Mouse (Mus musculus): Measurements from ENCODE around the gene Ppard. TPM values are rescaled to one million over a fixed set of nuclear protein-coding genes. Genes with fewer than 3 reads are reported as not detected.

Gene Ppard
- total RNA-seq, 2 experiments from 2014 or later = 34.3 to 37.6 TPM

- no peak for DNase-seq (ENCODE audit: low spot score in 2 of 2)
These were observed 22.3 kb downstream of the Ppard start for GRCm38 (mm10) chr17:28254804-28255203.

DNA sequence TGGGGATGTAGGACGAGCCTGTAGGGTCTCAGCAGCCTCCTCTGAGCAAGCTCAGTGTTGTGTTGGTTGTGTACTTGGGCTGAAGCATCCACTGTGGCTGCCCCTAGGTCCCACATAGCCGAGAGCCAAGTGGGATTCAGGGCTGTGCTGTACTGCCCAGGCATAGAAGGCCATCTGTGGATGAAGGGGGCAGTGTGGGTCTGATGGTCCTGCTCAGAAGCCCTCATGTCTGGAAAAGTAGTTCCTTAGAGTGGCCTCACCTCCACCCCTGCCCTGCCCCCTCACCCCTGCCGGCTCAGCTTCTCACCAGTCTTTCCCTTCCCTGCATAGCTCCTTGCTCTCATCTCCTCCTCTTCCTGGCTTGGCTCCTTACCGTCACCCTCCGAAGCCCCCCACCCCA is 23.2 kb downstream of the Ppard start:
- no peak for DNase-seq (ENCODE audit: low spot score in 2 of 2)

DNA sequence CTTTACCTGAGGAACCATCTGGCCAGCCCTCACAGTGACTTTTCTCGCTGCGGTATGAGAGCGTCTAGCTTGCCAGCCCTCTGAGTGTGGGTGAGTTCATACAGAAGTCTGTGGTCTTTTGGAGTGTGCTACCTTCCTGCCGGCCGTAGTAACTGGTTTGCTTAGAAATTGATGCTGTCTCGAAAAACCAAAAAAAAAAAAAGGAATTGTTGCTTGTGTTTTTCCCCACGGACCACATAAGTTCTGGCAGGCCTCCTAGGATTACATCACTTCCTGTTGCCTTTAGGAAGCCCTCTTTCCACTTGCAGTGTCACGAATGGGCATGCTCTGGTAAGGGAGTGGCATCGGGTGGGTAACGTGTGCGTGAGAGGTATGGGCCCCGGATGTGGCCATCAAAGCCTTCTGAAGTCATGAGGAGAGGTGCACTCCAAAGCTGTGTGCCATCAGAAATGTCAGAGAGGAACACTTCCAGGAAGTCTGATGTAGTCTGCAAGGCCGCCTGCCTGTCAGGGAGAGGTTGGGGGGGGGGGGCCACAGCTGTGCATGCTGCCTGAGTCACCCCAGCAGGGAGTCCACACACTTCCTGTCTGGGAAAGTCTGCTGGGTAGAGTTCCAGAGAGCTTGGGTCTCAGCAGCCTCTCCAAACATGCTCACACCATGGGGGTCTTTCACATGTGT is 24.3 kb downstream of the Ppard start:
- DNase-seq (ENCODE audit: low spot score in 2 of 2) = peak in 1 of 2 experiments; percentile 59

GRCm38 (mm10) chr17:28258325-28258724 is 25.8 kb downstream of the Ppard start:
- no peak for DNase-seq (ENCODE audit: low spot score in 2 of 2)

GRCm38 (mm10) chr17:28259890-28260542 is 27.5 kb downstream of the Ppard start:
- DNase-seq (ENCODE audit: low spot score in 2 of 2) = no peak

GRCm38 (mm10) chr17:28260543-28260909 is 28.0 kb downstream of the Ppard start:
- DNase-seq (ENCODE audit: low spot score in 2 of 2) = no peak

GRCm38 (mm10) chr17:28261795-28262194 is 29.3 kb downstream of the Ppard start:
- DNase-seq (ENCODE audit: low spot score in 2 of 2) = no peak

- DNase-seq (ENCODE audit: low spot score in 2 of 2) = no peak
These were observed 30.8 kb downstream of the Ppard start for GRCm38 (mm10) chr17:28263181-28263894.

DNA sequence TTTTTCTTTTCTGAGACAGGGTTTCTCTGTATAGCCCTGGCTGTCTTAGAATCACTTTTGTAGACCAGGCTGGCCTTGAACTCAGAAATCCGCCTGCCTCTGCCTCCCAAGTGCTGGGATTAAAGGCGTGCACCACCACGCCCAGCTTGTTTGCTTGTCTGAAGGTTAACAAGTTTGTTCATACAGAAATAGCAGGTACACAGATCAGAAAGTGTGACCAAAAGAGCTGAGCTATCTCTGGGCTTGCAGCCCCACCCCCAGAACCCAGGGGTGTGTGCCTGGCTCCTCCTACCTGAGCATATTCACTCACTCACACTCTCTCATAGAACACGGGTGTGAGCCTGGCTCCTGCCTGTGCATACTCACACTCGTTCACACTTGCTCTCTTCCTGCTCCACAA is 34.8 kb downstream of the Ppard start:
- no peak for DNase-seq (ENCODE audit: low spot score in 2 of 2)

GRCm38 (mm10) chr17:28270165-28270564 is 37.7 kb downstream of the Ppard start:
- DNase-seq (ENCODE audit: low spot score in 2 of 2) = no peak

GRCm38 (mm10) chr17:28271537-28272266 is 39.2 kb downstream of the Ppard start:
- no peak for DNase-seq (ENCODE audit: low spot score in 2 of 2)

DNA sequence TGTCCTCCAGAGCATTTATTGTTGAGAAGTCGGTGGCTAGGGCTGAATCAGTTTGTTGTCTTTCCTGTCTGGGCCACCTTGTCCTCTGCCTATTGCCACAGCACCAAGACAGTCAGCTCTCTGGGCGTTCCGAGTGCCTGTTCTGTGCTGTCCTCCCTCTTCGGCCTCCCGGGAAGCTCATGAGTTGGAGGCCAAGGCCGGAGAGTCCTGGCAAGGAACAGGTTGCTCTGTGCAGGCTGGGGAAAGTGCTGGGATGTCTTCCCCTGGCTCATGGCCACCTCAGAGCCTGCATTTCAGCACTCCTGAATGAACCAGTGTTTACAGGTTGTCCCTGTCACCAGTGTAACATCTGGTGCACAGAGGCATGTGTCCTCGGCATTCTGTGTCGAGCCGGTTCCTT is 39.8 kb downstream of the Ppard start:
- DNase-seq (ENCODE audit: low spot score in 2 of 2) = no peak

DNA sequence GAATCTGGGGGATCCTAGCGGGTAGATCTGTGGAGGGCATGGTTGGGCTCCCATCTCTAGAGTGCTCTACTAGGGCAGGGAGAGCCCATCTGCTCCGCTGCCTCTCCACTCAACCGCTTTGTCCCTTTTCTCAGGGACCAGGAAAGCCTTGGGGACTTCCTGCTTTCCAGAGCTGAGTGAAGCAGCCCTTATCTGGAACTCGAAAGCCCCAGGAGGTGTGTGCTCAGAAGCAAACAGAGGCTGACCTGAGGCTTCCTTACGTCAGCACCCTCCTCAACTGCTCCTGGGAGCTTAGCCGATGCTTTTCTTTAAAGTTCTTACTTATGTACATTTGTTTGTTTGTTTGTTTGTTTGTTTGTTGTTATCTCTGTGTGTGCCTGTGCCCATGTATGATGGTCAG is 40.3 kb downstream of the Ppard start:
- no peak for DNase-seq (ENCODE audit: low spot score in 2 of 2)

- DNase-seq (ENCODE audit: low spot score in 2 of 2) = no peak
These were observed 42.2 kb downstream of the Ppard start for GRCm38 (mm10) chr17:28274739-28275138.

- DNase-seq (ENCODE audit: low spot score in 2 of 2) = no peak
These were observed 44.7 kb downstream of the Ppard start for GRCm38 (mm10) chr17:28277226-28277625.

GRCm38 (mm10) chr17:28277721-28278120 is 45.2 kb downstream of the Ppard start:
- no peak for DNase-seq (ENCODE audit: low spot score in 2 of 2)

DNA sequence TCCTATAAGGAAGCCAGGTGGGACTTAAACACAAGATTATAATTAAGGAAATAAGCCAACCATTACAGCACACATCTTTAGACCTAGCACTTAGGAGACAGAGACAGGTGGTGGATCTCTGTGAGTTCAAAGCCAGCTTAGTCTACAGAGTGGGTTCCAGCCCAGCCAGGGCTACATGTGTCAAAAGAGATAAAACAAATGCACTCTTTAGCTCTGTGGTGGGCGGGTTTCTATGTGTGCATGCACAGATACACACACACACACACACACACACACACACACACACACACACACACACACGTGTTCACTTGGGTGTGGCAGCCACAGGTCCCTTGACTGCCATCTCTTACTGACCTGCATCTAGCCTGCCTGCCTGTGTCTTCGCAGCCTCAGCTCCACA is 45.7 kb downstream of the Ppard start:
- DNase-seq (ENCODE audit: low spot score in 2 of 2) = no peak

GRCm38 (mm10) chr17:28279236-28279635 is 46.7 kb downstream of the Ppard start:
- no peak for DNase-seq (ENCODE audit: low spot score in 2 of 2)

DNA sequence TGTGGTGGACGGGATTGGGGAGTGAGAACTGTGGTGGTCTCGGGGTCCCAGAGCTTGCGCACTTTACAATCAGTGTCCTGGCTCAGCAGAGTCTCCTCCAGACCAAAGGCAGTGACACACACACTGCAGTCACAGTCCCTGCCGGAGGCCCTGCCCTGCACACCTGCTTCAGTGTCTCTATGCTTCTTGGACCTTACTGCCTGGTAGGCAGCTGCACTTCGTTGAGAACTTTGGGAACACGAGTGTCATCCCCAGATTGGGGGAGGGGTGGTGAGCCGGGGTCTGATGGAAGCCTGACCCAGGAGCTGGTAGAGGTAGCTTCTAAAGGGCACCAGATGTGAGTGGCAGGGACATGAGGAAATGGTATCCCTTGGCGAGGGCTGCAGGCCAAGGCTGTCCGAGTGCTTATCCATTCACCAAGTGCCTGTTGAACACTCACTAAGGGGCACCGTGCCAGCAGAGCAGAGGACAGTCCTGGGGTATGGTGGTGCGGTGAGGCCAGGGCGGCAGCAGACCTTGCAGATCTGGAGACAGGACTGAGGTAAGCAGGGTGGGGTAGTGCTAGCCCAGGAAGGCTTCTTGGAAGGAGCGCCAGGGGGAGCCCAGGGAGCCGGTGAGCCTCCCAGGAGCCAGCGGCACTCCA is 47.4 kb downstream of the Ppard start:
- DNase-seq (ENCODE audit: low spot score in 2 of 2) = peak in 1 of 2 experiments; percentile 50

DNA sequence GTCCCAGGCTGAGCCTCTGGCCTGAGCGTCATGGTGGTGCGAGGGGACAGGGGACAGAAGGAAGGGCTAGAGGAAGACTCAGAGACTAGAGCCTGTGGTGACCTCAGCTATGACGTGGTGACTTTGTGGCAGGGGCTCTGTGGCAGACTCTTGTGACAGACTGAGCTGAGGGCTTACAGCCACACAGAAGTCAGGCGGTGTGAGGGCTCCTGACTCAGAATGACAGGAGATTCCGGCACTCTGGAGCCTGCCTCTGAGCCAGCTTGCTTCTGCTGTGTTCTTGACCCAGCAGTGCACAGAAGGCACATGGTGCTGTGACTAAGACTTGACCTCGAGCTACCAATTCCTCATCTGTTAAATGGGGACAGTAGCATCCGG is 47.9 kb downstream of the Ppard start:
- no peak for DNase-seq (ENCODE audit: low spot score in 2 of 2)

DNA sequence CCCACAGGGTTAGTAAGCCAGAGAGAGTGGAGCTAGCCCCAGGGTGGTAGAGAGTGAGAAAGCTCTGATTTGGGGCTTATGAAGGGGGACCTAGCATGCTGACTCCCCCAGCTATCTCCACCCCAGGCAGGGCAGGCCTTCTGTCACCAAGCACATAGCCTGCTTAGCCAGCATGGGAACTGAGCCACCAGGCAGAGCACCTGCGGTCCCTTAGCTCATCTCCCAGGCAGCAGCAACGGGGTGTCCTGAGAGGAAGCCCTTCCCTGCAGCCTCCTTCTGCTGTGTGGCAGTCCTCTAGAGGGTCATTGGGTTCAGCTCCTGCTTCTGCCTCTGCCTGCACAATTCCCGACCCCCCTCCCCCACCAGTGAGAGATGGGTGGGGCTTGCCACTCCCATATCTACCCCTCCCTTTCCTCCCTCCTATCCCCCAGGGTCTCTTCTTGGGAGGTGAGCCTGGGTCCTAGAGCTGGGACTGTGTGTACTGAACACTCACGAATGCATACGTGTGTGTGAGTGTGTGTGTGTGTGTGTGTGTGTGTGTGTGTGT is 48.4 kb downstream of the Ppard start:
- DNase-seq (ENCODE audit: low spot score in 2 of 2) = no peak

Data from gastrocnemius, postnatal 4 days (tissue).